Mouse (Mus musculus): Measurements from ENCODE around the gene Olfr867. TPM values are rescaled to one million over a fixed set of nuclear protein-coding genes. Genes with fewer than 3 reads are reported as not detected.

Gene Olfr867
- total RNA-seq (2021) = not detected
- long read RNA-seq, experiment 1 = 0 reads
- long read RNA-seq, experiment 2 = 0 reads

GRCm38 (mm10) chr9:20057462-20057861 lies at the start of gene Olfr867:
TSS of gene Olfr867 (minus strand) at chr9:20057562.
- intact Hi-C loops (cut with DNase I) = no loop called here
- no peak for DNase-seq

- intact Hi-C loops (cut with DNase I) = no loop called here
- DNase-seq = no peak
Observed at GRCm38 (mm10) chr9:20098326-20098725, 41.0 kb upstream of the Olfr867 start, which contains the start of gene Olfr868. TSS of gene Olfr868 (plus strand) at chr9:20098626.

DNA sequence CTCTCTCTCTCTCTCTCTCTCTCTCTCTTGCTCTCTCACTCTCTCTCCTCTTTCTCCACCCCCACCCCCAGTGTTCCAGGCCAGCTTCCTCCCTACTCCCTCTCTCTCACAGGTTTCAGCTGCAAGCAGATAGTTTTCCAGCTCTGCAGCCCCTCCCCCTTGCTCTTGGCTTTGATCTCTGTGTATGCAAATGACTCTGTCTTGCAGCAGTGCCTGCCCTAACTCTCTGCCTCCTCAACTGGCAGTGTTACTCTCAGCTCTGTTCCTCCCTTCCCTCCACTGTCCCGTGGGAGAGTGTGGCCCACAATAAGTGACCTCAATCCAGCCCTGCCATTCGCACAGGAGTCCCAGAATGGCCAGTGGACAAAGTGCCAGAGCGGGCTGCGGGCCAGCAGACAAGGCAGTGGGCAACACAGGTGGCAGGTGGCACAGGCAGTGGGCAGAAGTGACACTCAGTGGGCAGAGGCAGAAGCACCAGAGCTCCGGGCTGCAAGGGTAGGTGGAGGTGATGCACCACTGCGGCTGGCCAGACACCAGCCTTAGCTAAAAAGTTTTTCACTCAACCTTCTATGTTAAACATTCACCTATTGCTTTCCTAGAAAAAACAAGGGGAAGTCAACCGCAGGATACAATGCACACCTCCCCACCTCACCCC lies 16.3 kb upstream of the Olfr867 start:
- DNase-seq = no peak
- intact Hi-C loops (cut with DNase I) = no loop called here

DNA sequence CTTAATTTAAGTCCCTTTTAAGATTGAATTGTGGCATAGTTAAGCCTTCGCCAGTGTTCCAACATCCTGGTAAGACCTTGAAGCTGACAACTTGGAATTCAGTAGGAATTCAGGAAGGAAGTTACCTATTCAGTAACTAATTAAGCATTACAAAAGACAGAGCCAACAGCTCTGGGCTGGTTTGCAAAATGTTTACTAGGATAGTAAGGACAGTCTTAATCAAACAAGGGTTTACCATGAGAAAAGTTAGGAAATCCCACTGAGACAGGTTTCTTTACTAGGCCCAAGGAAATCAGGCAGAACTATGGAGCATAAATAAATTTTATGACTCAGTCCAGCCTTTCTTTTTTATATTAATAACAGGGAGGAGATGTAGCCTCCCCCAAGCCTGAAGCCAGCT lies 13.9 kb upstream of the Olfr867 start:
- intact Hi-C loops (cut with DNase I) = no loop called here
- no peak for DNase-seq

- no peak for DNase-seq
- intact Hi-C loops (cut with DNase I) = no loop called here
Observed at GRCm38 (mm10) chr9:20070236-20070635, 12.9 kb upstream of the Olfr867 start.

DNA sequence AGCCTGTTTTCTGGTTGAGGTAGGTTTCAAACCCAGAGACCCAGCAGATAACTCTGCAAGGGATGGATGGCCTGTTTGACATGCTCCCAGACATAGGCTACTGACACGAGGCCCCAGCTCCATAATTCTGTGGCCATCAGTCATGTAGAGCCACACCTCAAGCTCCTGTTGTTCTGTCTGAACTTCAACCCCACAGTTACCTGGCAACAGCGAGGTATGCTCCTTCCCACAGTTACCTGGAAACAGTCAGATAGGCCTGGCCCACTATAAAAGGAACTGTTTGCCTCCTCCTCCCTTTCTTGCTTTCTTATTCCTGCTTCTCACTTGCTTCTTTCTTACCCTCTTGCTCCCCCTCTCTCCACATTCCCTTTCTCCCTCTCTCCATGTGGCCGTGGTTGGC lies 9.4 kb downstream of the Olfr867 start:
- intact Hi-C loops (cut with DNase I) = no loop called here
- DNase-seq = no peak

DNA sequence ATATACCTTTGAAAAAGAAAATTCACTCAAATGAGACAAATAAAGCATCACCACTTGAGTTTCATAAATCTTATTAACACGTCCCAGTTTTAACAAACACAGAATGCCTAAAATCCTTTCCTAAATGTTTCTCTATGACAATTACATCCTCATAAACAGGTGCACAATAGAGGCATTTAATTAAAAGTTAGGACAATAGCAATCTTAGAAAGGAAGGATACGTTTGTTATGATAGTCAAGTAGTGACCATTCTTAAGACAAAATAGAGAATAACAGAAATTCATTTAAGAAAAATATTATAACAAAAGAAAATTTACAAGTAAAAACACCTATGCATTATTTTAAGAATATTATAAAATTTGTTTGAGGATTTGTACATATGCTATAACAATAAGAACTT lies 29.4 kb downstream of the Olfr867 start, which contains the start of gene Olfr866:
Gene Olfr866, minus strand, starts transcription at position 101 of the 400 bp plus-strand sequence.
- intact Hi-C loops (cut with DNase I) = no loop called here
- no peak for DNase-seq

Small RNA genes lying within 50 kb of the gene (microRNA-seq; reads per million reads assigned to microRNA genes)
- 0 reads per million in 2 experiments for gene Gm26231
- gene Gm44395 = 0 reads per million in 2 experiments

Other genes with a start within 250 kb of the Olfr867 start
- gene Olfr860, start 207.8 kb downstream of the Olfr867 start, total RNA-seq (2021) = not detected
- not detected for gene Olfr862, start 169.6 kb downstream of the Olfr867 start, total RNA-seq (2021)
- not detected for gene Olfr77, start 140.7 kb downstream of the Olfr867 start, total RNA-seq (2021)
- gene Olfr866, start 29.5 kb downstream of the Olfr867 start, total RNA-seq (2021) = not detected
- gene Olfr868, start 41.1 kb upstream of the Olfr867 start, total RNA-seq (2021) = not detected
- gene Olfr869, start 71.4 kb upstream of the Olfr867 start, total RNA-seq (2021) = not detected
- gene Olfr870, start 116.5 kb upstream of the Olfr867 start, total RNA-seq (2021) = not detected
- not detected for gene Olfr871, start 154.6 kb upstream of the Olfr867 start, total RNA-seq (2021)
- gene Olfr872, start 179.6 kb upstream of the Olfr867 start, total RNA-seq (2021) = not detected
- not detected for gene Olfr39, start 224.8 kb upstream of the Olfr867 start, total RNA-seq (2021)
- gene Olfr873, start 241.0 kb upstream of the Olfr867 start, total RNA-seq (2021) = not detected

Data from heart, postnatal 14 days (tissue).